Mouse (Mus musculus) ES-E14 (cell line): ENCODE results near the gene Gm12248.

Experiments used
- CHD2 ChIP-seq: IDR thresholded peaks from 2 replicates; pipeline ENCODE4 v1.6.1; 2014; ENCODE audit warnings: mild to moderate bottlenecking, low read depth, low read length, inconsistent platforms
- HCFC1 ChIP-seq: IDR thresholded peaks from 2 replicates; pipeline ENCODE4 v1.6.1; 2012; ENCODE audit warnings: low read length, inconsistent platforms, borderline replicate concordance; ENCODE audit not compliant: insufficient read depth
- MAFK ChIP-seq: IDR thresholded peaks from 2 replicates; pipeline ENCODE4 v1.6.1; 2014; ENCODE audit warnings: mild to moderate bottlenecking, low read depth, low read length, inconsistent platforms; ENCODE audit not compliant: insufficient read depth
- ZC3H11A ChIP-seq: IDR thresholded peaks from 2 replicates; pipeline ENCODE4 v1.6.1; 2012; ENCODE audit warnings: low read depth, mild to moderate bottlenecking, inconsistent platforms, low read length, borderline replicate concordance
- ZNF384 ChIP-seq: IDR thresholded peaks from 2 replicates; pipeline ENCODE4 v1.6.1; 2012; ENCODE audit warnings: low read depth, low read length, inconsistent platforms

- no peak for TF ChIP-seq ZNF384
- no peak for TF ChIP-seq CHD2
- no peak for TF ChIP-seq MAFK
- no peak for TF ChIP-seq HCFC1
- TF ChIP-seq ZC3H11A: no peak
These were observed 68.3 kb downstream of the Gm12248 start for GRCm38 (mm10) chr11:58024671-58025070.
